Mouse (Mus musculus) cerebellum, adult 9-11 months (tissue): ENCODE results near the gene Sebox.

ENCODE experiments used
- DNase-seq: peaks from one replicate; pipeline ENCODE4 v3.0.0; 2022

The Sebox gene

GRCm38 (mm10) chr11:78536690-78537084 is 33.4 kb downstream of the Sebox start:
- DNase-seq: no peak

- DNase-seq: no peak
These were observed 37.1 kb downstream of the Sebox start for GRCm38 (mm10) chr11:78540358-78540757.

GRCm38 (mm10) chr11:78544449-78545111 is 41.3 kb downstream of the Sebox start:
- DNase-seq: peak; percentile 1

GRCm38 (mm10) chr11:78545181-78545580 is 41.9 kb downstream of the Sebox start:
- DNase-seq: no peak

- no peak for DNase-seq
These were observed 44.6 kb downstream of the Sebox start for GRCm38 (mm10) chr11:78547718-78548460.

- no peak for DNase-seq
These were observed 46.3 kb downstream of the Sebox start for GRCm38 (mm10) chr11:78549491-78549987.

GRCm38 (mm10) chr11:78550168-78551058 is 47.2 kb downstream of the Sebox start, which contains the start of gene Tmem97:
TSS of gene Tmem97 (minus strand) at chr11:78550777.
- DNase-seq: peak; percentile 98

- no peak for DNase-seq
These were observed 47.8 kb downstream of the Sebox start for GRCm38 (mm10) chr11:78551059-78551398.
